Mouse (Mus musculus): ENCODE measurements around the gene Neu3.

Gene Neu3

GRCm38 (mm10) chr7:99788563-99788962 is 39.7 kb downstream of the Neu3 start:
- DNase-seq: no peak

- no peak for DNase-seq
Measured at GRCm38 (mm10) chr7:99787935-99788334, 40.3 kb downstream of the Neu3 start.

GRCm38 (mm10) chr7:99786774-99787173 is 41.4 kb downstream of the Neu3 start:
- no peak for DNase-seq

DNA sequence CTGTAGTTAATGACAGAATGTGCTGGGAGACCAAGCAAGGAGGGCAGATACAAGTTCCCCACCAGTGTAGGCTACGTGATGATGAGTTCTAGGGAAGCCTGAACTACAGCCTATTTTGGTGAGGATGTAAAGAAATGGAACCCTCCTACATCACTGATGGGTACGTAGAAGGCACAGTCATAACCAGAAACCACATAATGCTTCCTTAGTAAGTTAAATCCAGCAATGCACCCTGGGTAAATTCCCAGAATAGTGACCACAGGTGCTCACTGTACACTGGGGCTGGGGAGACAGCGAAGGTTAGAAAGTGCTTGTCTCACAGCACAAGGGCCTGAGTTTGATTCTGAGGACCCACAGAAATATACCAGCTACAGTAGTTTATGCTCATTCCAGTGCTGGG is 42.7 kb downstream of the Neu3 start:
- no peak for DNase-seq

DNA sequence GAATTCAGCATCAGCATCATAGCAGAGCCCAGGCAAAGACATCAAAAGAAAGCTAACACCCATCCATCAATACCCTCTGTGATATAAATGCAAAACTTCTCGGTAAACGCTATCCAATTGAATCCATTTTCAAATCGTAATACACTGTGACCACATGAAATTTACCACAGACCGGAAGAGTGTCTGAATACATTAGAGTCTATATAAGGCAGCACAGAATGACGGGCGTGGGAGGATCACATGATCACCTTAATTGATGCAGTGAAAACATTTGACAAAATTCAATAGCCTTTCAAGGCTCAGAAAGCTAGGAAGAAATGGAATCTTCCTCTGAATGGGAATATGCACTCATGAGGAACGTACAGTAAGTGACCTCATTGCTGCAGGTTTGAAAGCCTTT is 44.8 kb downstream of the Neu3 start:
- DNase-seq: no peak

DNA sequence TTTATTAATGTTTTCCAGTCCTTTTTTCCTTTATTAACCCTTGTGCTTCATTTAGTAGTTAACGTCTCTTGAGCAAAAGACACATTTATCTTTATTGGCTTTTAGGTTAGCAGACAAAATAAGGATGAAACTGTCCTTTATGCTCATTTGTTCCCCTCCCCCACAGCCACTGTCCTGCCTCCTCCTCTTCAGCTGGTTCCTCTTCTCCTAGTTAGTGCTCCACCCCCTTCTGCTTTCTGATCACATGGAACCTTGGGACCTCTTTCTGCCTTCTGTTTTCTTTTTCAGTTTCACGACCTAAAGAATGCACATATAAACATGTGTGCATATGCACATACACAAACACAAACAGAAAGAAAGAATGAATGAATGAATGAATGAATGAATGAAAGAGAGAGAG is 46.3 kb downstream of the Neu3 start:
- DNase-seq: no peak

DNA sequence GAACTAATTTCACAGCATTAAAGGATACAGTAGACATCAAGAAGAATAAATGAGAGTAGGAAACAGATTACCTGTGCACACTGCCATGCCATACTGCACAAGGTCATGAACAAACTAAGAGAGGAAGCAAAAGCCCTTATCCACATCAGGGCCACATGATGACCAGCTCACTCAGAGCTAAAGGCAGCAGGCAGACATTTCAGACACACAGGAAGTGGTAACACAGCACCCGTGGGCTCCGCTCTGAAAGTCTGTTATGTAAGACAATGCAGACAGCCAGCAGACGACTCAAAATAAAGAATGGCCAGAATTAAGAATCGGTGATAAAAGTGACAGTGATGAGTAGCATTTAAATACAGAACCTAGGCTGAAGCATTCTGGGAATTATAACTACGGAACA is 46.8 kb downstream of the Neu3 start:
- no peak for DNase-seq

- no peak for DNase-seq
Measured at GRCm38 (mm10) chr7:99763207-99763606, 65.0 kb downstream of the Neu3 start, which contains the start of gene Olfr521. Olfr521 (plus strand) TSS chr7:99763507.
